Mouse (Mus musculus) lung, postnatal 0 days (tissue): ENCODE measurements at regions not wholly inside any gene's neighbourhood (a gene's known extent, or its start where the extent isn't known, plus 50 kb on each side); places are given as distances from the start of the nearest gene placed in this dataset.

ENCODE experiments used
- CTCF ChIP-seq: IDR thresholded peaks from 2 replicates; pipeline ENCODE4 v1.5.1; 2016; ENCODE audit warnings: antibody characterized with exemption, mild to moderate bottlenecking
- EP300 ChIP-seq: IDR thresholded peaks from 2 replicates; pipeline ENCODE4 v1.6.1; 2016; ENCODE audit warnings: antibody characterized with exemption, mild to moderate bottlenecking, control low read depth

DNA sequence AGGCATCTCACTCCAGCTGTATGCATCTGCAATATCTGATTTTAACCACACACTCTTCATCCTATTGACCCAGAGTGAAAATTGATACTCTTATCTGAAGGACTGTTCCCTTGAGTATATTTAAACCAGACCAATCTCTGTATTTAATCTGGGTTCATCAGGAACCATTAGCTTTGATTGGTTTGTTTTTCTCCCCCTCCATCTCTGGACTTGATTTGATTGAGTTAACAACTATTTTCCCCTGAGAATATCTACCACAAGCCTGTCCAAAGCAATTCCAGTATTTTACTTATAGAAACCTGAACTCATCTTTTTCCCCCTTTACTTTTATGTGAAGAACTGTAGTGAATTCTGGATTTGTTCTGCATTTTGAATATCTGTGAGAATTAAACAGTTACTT lies 270.5 kb upstream of the Nova1 start:
- TF ChIP-seq CTCF (no peak), EP300 (no peak)
